Mouse (Mus musculus): ENCODE data around the gene Sp6. TPM values are rescaled to one million over a fixed set of nuclear protein-coding genes. Genes with fewer than 3 reads are reported as not detected.

Sp6 gene
- polyA plus RNA-seq, 1 experiment from 2014 or later: 0.22 TPM

DNA sequence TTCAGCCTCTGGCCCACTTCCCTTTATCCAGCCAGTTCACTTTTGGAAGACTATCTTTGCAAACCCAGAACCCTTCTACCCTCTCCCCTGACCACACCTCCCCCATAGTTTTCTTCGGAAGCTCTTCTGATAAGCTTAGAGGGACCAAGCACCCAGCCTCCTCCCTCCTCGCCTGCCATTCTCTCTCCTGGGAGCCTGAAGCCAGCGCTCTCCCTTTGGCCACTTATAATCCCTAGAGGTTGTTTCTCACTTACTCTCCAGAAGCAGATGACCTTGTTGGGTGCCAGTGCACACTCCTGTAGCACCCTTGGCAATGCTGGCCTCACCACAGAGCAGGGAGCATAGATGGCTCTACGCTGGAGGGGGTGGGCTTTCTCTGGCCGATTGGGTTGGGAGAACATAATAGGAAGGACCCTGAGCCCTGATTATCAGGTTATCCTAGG is 43.9 kb upstream of the Sp6 start:
- no peak overlapping the region for H3K4me3 ChIP-seq (ENCODE audit: low read depth, low read length)
- H3K27me3 ChIP-seq (ENCODE audit: insufficient read depth, low read length): no peaks in the 10 kb centered on the region
- ATAC-seq (ENCODE audit: insufficient read depth) (peak; percentile 18; the same call in 1 of the 2 replicates), DNase-seq (no peak)
- peak overlapping the region; percentile 91 for H3K27ac ChIP-seq (ENCODE audit: low read depth)
- WGBS: 59% methylated on average over 5 of the region's 5 CpGs
- H3K4me2 ChIP-seq: peak overlapping the region; percentile 32
- H3K9me3 ChIP-seq (ENCODE audit: low read depth, low read length): no peaks in the 10 kb centered on the region
- peaks cover 33% of the 10 kb centered on the region for H3K4me1 ChIP-seq (ENCODE audit: insufficient read depth)
- 0 out of 2 replicates have a peak, but pooled peaks cover 3% of the 10 kb centered on the region for H3K36me3 ChIP-seq (ENCODE audit: insufficient read depth)
- TF ChIP-seq CTCF (IDR thresholded peaks at IDR 0.05; ENCODE audit: low read depth): no peak
- H3K9ac ChIP-seq: peak overlapping the region; percentile 43

DNA sequence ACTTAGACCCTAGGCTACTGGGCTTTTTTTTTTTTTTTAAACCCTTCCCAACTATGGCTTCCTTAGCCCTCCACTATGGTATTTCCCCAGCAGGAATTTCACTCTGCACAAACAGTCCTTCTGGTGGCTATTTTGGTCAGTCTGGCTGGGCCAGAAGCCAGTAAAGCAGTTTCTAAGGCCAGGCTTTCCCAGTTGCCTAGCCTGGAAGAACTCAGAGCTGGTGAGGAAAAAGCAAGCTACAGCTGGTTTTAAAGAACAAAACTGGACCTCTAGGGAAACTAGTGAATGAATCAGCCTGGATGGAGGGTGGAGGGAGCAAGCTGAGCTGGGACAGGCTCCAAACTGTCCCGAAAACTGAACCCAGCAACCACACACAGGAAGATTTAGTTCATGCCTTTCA is 43.4 kb upstream of the Sp6 start:
- Histone ChIP-seq H3K4me2 (peak overlapping the region; percentile 32), H3K27me3 (ENCODE audit: insufficient read depth, low read length) (no peaks in the 10 kb centered on the region), H3K4me1 (ENCODE audit: insufficient read depth) (peaks cover 33% of the 10 kb centered on the region), H3K4me3 (ENCODE audit: low read depth, low read length) (no peak overlapping the region), H3K9me3 (ENCODE audit: low read depth, low read length) (no peaks in the 10 kb centered on the region), H3K27ac (ENCODE audit: low read depth) (peak overlapping the region; percentile 91), H3K36me3 (ENCODE audit: insufficient read depth) (0 out of 2 replicates have a peak, but pooled peaks cover 3% of the 10 kb centered on the region), H3K9ac (no peak overlapping the region; the same call in 1 of the 2 replicates)
- WGBS: 38% methylated on average over 1 of the region's 1 CpGs
- ATAC-seq (ENCODE audit: insufficient read depth): peak; percentile 39; the same call in 1 of the 2 replicates
- peak; percentile 80 for DNase-seq
- TF ChIP-seq CTCF (IDR thresholded peaks at IDR 0.05; ENCODE audit: low read depth): no peak

DNA sequence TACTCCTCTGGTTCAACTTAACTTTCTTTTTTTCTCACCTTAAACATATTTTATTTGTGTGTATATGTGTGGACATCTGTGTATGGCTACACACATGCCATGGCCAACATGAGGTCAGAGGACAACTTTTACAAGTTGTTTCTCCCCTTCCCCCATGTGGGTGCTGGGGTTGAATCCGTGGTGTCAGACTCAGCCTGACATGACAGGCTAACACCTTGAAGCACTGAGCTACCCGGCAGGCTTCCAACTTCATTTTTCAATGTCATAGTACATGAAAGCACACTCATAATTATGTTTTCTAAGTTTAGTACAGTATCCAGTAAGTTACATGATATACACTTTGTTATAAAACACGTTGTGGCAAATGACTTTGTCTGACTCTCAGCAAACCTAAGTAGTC is 42.9 kb upstream of the Sp6 start:
- no peak for TF ChIP-seq CTCF (IDR thresholded peaks at IDR 0.05; ENCODE audit: low read depth)
- DNase-seq (no peak), ATAC-seq (ENCODE audit: insufficient read depth) (no peak)
- WGBS: 24% methylated on average over 3 of the region's 3 CpGs
- no peak overlapping the region for H3K4me2 ChIP-seq
- peak overlapping the region; percentile 91 for H3K27ac ChIP-seq (ENCODE audit: low read depth)
- no peak overlapping the region for H3K4me3 ChIP-seq (ENCODE audit: low read depth, low read length)
- no peak overlapping the region; the same call in 1 of the 2 replicates for H3K9ac ChIP-seq
- no peaks in the 10 kb centered on the region for H3K27me3 ChIP-seq (ENCODE audit: insufficient read depth, low read length)
- H3K36me3 ChIP-seq (ENCODE audit: insufficient read depth): 0 out of 2 replicates have a peak, but pooled peaks cover 3% of the 10 kb centered on the region
- peaks cover 33% of the 10 kb centered on the region for H3K4me1 ChIP-seq (ENCODE audit: insufficient read depth)
- H3K9me3 ChIP-seq (ENCODE audit: low read depth, low read length): no peaks in the 10 kb centered on the region

DNA sequence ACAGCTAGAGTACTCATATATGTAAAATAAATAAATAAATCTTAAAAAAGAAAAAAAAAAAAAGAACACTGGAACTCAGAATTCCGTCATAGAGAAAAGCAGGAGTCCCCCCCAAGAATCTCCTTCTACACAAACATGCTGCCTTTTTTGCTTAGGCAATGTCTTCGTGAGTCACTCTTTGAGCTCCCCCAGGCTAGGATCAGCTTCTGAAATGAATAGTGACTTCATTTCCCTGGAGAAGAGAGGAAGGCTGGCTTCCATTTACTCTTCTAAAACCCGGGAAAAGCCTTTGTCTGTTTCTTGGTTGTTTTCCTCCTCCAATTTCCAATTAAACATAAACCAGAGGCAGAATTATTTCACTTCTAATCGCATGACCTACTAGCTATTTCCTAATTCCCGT is 40.3 kb upstream of the Sp6 start:
- Histone ChIP-seq H3K36me3 (ENCODE audit: insufficient read depth) (0 out of 2 replicates have a peak, but pooled peaks cover 3% of the 10 kb centered on the region), H3K27ac (ENCODE audit: low read depth) (no peak overlapping the region), H3K9ac (no peak overlapping the region), H3K4me1 (ENCODE audit: insufficient read depth) (peaks cover 33% of the 10 kb centered on the region), H3K4me3 (ENCODE audit: low read depth, low read length) (no peak overlapping the region), H3K27me3 (ENCODE audit: insufficient read depth, low read length) (no peaks in the 10 kb centered on the region), H3K4me2 (no peak overlapping the region), H3K9me3 (ENCODE audit: low read depth, low read length) (no peaks in the 10 kb centered on the region)
- WGBS: 80% methylated on average over 5 of the region's 5 CpGs
- DNase-seq (no peak), ATAC-seq (ENCODE audit: insufficient read depth) (no peak)
- TF ChIP-seq CTCF (IDR thresholded peaks at IDR 0.05; ENCODE audit: low read depth): no peak

DNA sequence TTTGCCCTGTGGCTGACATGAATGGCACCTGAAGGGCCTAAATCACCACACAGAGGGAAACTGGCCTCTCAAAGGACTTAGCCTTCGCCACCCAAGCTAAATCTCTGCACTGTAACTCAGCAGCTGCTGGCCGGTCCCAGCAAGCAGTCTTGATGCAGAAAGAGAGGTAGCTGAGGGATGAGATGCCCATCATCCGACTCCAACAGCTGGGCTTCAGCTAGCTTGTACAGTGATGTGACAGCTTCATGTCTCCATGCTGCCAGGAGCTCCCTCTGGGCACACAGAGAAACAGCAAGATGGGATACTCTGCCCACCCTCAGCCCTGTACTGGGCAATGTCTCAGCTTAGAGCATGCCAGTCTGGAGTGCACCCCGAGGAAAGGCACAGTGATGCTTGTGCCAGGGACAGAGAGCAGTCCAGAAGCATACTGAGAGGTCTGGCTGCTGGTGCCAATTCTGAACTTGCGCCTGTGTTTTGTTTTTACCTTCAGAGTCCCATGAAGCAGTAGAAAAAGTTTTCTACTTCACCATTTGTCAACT is 39.7 kb upstream of the Sp6 start:
- DNase-seq: no peak
- Histone ChIP-seq H3K9me3 (ENCODE audit: low read depth, low read length) (no peaks in the 10 kb centered on the region), H3K4me3 (ENCODE audit: low read depth, low read length) (no peak overlapping the region), H3K27me3 (ENCODE audit: insufficient read depth, low read length) (no peaks in the 10 kb centered on the region), H3K36me3 (ENCODE audit: insufficient read depth) (0 out of 2 replicates have a peak, but pooled peaks cover 3% of the 10 kb centered on the region), H3K9ac (no peak overlapping the region; the same call in 1 of the 2 replicates), H3K27ac (ENCODE audit: low read depth) (no peak overlapping the region), H3K4me2 (no peak overlapping the region), H3K4me1 (ENCODE audit: insufficient read depth) (peaks cover 32% of the 10 kb centered on the region)
- no peak for ATAC-seq (ENCODE audit: insufficient read depth)
- 84% methylated on average over 5 of the region's 5 CpGs for WGBS
- TF ChIP-seq CTCF (IDR thresholded peaks at IDR 0.05; ENCODE audit: low read depth): no peak

DNA sequence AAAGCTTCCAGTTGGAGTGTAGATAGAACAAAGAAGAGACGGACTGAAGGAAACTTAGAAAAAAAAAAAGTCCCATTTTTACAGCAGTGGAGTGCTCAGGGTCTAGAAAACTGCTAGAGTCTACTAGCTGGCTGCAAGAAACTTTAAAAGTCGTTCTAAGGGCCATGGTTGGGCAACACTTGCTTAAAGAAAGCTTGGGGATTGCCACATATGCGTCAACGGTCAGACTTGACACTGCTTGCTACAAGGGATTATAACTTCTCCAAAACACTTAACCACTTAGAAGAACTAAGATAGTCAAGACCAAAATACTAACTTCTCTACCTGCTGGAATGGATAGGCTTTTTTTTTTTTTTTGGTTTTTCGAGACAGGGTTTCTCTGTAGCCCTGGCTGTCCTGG is 38.4 kb upstream of the Sp6 start:
- no peak for TF ChIP-seq CTCF (IDR thresholded peaks at IDR 0.05; ENCODE audit: low read depth)
- Histone ChIP-seq H3K36me3 (ENCODE audit: insufficient read depth) (0 out of 2 replicates have a peak, but pooled peaks cover 3% of the 10 kb centered on the region), H3K4me1 (ENCODE audit: insufficient read depth) (peaks cover 23% of the 10 kb centered on the region), H3K9ac (no peak overlapping the region), H3K4me2 (no peak overlapping the region), H3K4me3 (ENCODE audit: low read depth, low read length) (no peak overlapping the region), H3K27ac (ENCODE audit: low read depth) (no peak overlapping the region), H3K27me3 (ENCODE audit: insufficient read depth, low read length) (no peaks in the 10 kb centered on the region), H3K9me3 (ENCODE audit: low read depth, low read length) (no peaks in the 10 kb centered on the region)
- 76% methylated on average over 5 of the region's 5 CpGs for WGBS
- ATAC-seq (ENCODE audit: insufficient read depth) (no peak), DNase-seq (no peak)

DNA sequence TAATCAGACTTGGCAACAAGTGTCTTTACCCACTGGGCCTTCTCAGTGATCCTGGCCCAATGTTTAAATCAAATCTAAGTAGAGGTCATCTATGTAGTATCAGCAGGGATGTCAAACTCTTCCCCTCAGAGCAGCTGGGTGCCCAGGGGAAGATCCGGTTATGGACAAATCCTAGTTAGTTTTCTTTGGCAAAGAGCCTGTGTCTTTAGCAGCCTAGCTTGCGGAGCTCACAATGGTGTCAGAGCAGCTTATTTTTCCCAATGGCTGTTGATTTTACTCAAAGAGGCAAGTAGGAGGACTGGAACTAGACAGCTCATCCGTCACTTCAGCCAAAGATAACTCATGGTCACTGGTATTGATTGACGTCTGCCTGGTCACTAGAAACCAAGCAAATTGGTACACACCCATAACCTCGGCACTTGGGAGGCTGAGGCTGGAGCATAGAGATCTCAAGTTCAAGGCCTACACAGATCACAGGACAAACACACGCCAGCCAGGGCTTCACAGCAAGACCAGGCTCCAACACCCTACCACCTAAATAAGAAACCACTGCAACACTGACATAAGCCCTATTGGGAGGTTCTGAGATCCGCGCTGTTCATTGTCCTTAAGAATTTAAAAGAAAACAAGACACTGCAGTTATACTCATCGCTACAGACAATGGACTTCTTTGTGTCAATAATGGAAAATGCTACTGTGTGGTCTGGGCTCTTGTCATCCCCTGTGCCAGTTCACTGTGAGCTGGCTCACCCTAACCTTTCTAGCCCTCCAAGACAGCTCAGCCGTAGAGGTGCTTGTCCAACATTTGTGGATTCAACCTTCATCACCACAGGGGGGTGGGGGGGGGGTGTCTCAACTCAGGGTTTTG is 37.4 kb upstream of the Sp6 start:
- ATAC-seq (ENCODE audit: insufficient read depth): no peak
- H3K9me3 ChIP-seq (ENCODE audit: low read depth, low read length): no peaks in the 10 kb centered on the region
- H3K4me3 ChIP-seq (ENCODE audit: low read depth, low read length): peak overlapping the region; percentile 95
- 0 out of 2 replicates have a peak, but pooled peaks cover 3% of the 10 kb centered on the region for H3K36me3 ChIP-seq (ENCODE audit: insufficient read depth)
- peaks cover 13% of the 10 kb centered on the region for H3K4me1 ChIP-seq (ENCODE audit: insufficient read depth)
- 70% methylated on average over 10 of the region's 10 CpGs for WGBS
- DNase-seq: no peak
- H3K27ac ChIP-seq (ENCODE audit: low read depth): no peak overlapping the region; the same call in 1 of the 2 replicates
- TF ChIP-seq CTCF (IDR thresholded peaks at IDR 0.05; ENCODE audit: low read depth): no peak
- peak overlapping the region; percentile 95 for H3K9ac ChIP-seq
- peak overlapping the region; percentile 69 for H3K4me2 ChIP-seq
- no peaks in the 10 kb centered on the region for H3K27me3 ChIP-seq (ENCODE audit: insufficient read depth, low read length)
